Mouse (Mus musculus) hindbrain, postnatal 0 days (tissue): ENCODE measurements around the gene Elmod1. TPM values are rescaled to one million over a fixed set of nuclear protein-coding genes. Genes with fewer than 3 reads are reported as not detected.

Experiments
- ATAC-seq: fragments of 200-750 bp; cut with Nextera tagmentation; 2 replicates; pipeline ENCODE4 v1.8.0; 2017; ENCODE audit warnings: mild to moderate bottlenecking, moderate TSS enrichment, moderate library complexity
- DNase-seq: peaks from one replicate; pipeline ENCODE4 v3.0.0-alpha.2; 2015; ENCODE audit warnings: low spot score
- H3K27ac ChIP-seq: fragments of 300-500 bp; sonication (generic); 2 replicates; pipeline ENCODE4 v1.5.1; 2014; ENCODE audit warnings: mild to moderate bottlenecking
- H3K27me3 ChIP-seq: fragments of 300-500 bp; sonication (generic); 2 replicates; pipeline ENCODE4 v1.6.1; 2014; ENCODE audit warnings: low read length, mixed read lengths; ENCODE audit not compliant: insufficient read depth
- H3K36me3 ChIP-seq: fragments of 300-500 bp; sonication (generic); 2 replicates; pipeline ENCODE4 v1.6.1; 2014; ENCODE audit warnings: low read length, mixed read lengths; ENCODE audit not compliant: insufficient read depth
- H3K4me1 ChIP-seq: fragments of 300-500 bp; sonication (generic); 2 replicates; pipeline ENCODE4 v1.6.1; 2014; ENCODE audit warnings: antibody characterized with exemption, low read length, mixed read lengths; ENCODE audit not compliant: insufficient read depth
- H3K4me2 ChIP-seq: fragments of 300-500 bp; sonication (generic); 2 replicates; pipeline ENCODE4 v1.6.1; 2014; ENCODE audit warnings: low read depth, mild to moderate bottlenecking, low read length, moderate library complexity, mixed read lengths
- H3K4me3 ChIP-seq: fragments of 300-500 bp; sonication (generic); 2 replicates; pipeline ENCODE4 v1.5.1; 2014; ENCODE audit warnings: low read length
- H3K9ac ChIP-seq: fragments of 300-500 bp; sonication (generic); replicated peaks from 2 replicates; pipeline ENCODE4 v1.6.1; 2014; ENCODE audit warnings: mild to moderate bottlenecking, low read length, moderate library complexity, mixed read lengths
- H3K9me3 ChIP-seq: fragments of 300-500 bp; sonication (generic); 2 replicates; pipeline ENCODE4 v1.6.1; 2016; ENCODE audit warnings: low read length, mixed read lengths
- CTCF ChIP-seq: IDR thresholded peaks from 2 replicates; pipeline ENCODE4 v1.5.1; 2016; ENCODE audit warnings: antibody characterized with exemption, control low read depth, low read depth
- WGBS: fragments of 180-500 bp; shearing (Covaris S2); extraction: QIAGEN DNeasy Blood & Tissue Kit; methylation state at CpG from one replicate; pipeline ENCODE4 v1.1.7; 2014; 5-methylcytosine and 5-hydroxymethylcytosine counted together
- polyA plus RNA-seq: library from polyadenylated mRNA; unstranded; fragments of >200 nt; fragmentation: Nextera tagmentation; extraction: Ambion mirVana; gene quantifications from 2 replicates; pipeline ENCODE4 v1.2.1, GENCODE M21; 2015
- total RNA-seq: library from RNA; depleted of rRNA; stranded (reverse); fragments of >200 nt; gene quantifications from 2 replicates; pipeline ENCODE4 v1.2.3, GENCODE M21; 2014

Elmod1 gene
- total and polyA plus RNA-seq, 2 experiments from 2014 or later: 22.0 to 67.3 TPM

GRCm38 (mm10) chr9:53915929-53916721, 59.0 kb downstream of the Elmod1 start:
- no peak for TF ChIP-seq CTCF
- Histone ChIP-seq H3K4me2 (no peak overlapping the region), H3K9ac (no peak overlapping the region), H3K27ac (peak overlapping the region; percentile 23), H3K36me3 (peaks cover 5% of the 10 kb centered on the region; the same call in 1 of the 2 replicates), H3K9me3 (no peaks in the 10 kb centered on the region), H3K4me3 (no peak overlapping the region), H3K4me1 (no peaks in the 10 kb centered on the region), H3K27me3 (no peaks in the 10 kb centered on the region)
- DNase-seq (peak; percentile 40), ATAC-seq (peak; percentile 53)
- 51% methylated on average over 10 of the region's 10 CpGs for WGBS

- no peak for DNase-seq
- Histone ChIP-seq H3K4me2 (no peak overlapping the region), H3K4me3 (no peak overlapping the region), H3K4me1 (0 out of 2 replicates have a peak, but pooled peaks cover 2% of the 10 kb centered on the region), H3K9me3 (no peaks in the 10 kb centered on the region), H3K27ac (no peak overlapping the region), H3K36me3 (no peaks in the 10 kb centered on the region), H3K9ac (no peak overlapping the region), H3K27me3 (no peaks in the 10 kb centered on the region)
- ATAC-seq: no peak
- WGBS: 90% methylated on average over 2 of the region's 2 CpGs
- TF ChIP-seq CTCF: no peak
Measured at GRCm38 (mm10) chr9:53910823-53911222, 64.3 kb downstream of the Elmod1 start.

- no peaks in the 10 kb centered on the region for H3K27me3 ChIP-seq
- no peak for TF ChIP-seq CTCF
- H3K4me1 ChIP-seq: 0 out of 2 replicates have a peak, but pooled peaks cover 2% of the 10 kb centered on the region
- WGBS: 67% methylated on average over 5 of the region's 5 CpGs
- H3K27ac ChIP-seq: no peak overlapping the region
- ATAC-seq: no peak
- DNase-seq: peak; percentile 39
- no peak overlapping the region for H3K4me3 ChIP-seq
- no peaks in the 10 kb centered on the region for H3K9me3 ChIP-seq
- H3K36me3 ChIP-seq: no peaks in the 10 kb centered on the region
- H3K9ac ChIP-seq: no peak overlapping the region
- H3K4me2 ChIP-seq: no peak overlapping the region
Measured at GRCm38 (mm10) chr9:53910331-53910730, 64.8 kb downstream of the Elmod1 start.

- Histone ChIP-seq H3K36me3 (no peaks in the 10 kb centered on the region), H3K27me3 (no peaks in the 10 kb centered on the region), H3K4me3 (no peak overlapping the region), H3K9me3 (no peaks in the 10 kb centered on the region), H3K4me2 (no peak overlapping the region), H3K9ac (no peak overlapping the region), H3K4me1 (0 out of 2 replicates have a peak, but pooled peaks cover 2% of the 10 kb centered on the region), H3K27ac (no peak overlapping the region)
- no peak for TF ChIP-seq CTCF
- WGBS: 65% methylated on average over 10 of the region's 10 CpGs
- no peak for ATAC-seq
- no peak for DNase-seq
Measured at GRCm38 (mm10) chr9:53906798-53907197, 68.3 kb downstream of the Elmod1 start.

GRCm38 (mm10) chr9:53905418-53905817, 69.7 kb downstream of the Elmod1 start:
- H3K4me1 ChIP-seq: no peaks in the 10 kb centered on the region
- DNase-seq (peak; percentile 46), ATAC-seq (no peak)
- H3K9ac ChIP-seq: no peak overlapping the region
- WGBS: 46% methylated on average over 3 of the region's 3 CpGs
- TF ChIP-seq CTCF: peak; percentile 52
- no peak overlapping the region for H3K4me2 ChIP-seq
- no peaks in the 10 kb centered on the region for H3K27me3 ChIP-seq
- H3K36me3 ChIP-seq: no peaks in the 10 kb centered on the region
- H3K4me3 ChIP-seq: no peak overlapping the region
- no peaks in the 10 kb centered on the region for H3K9me3 ChIP-seq
- no peak overlapping the region for H3K27ac ChIP-seq

GRCm38 (mm10) chr9:53903215-53903842, 71.8 kb downstream of the Elmod1 start:
- H3K27ac ChIP-seq: no peak overlapping the region

More at GRCm38 (mm10) chr9:53903215-53903842, 71.8 kb downstream of the Elmod1 start:
- TF ChIP-seq CTCF: no peak
- whole genome bisulfite sequencing: 74% methylated on average over 7 of the region's 7 CpGs
- no peak for DNase-seq
- H3K4me2 ChIP-seq: no peak overlapping the region
- no peaks in the 10 kb centered on the region for H3K4me1 ChIP-seq
- ATAC-seq: no peak
- no peaks in the 10 kb centered on the region for H3K36me3 ChIP-seq
- H3K27me3 ChIP-seq: no peaks in the 10 kb centered on the region
- H3K9ac ChIP-seq: no peak overlapping the region
- no peaks in the 10 kb centered on the region for H3K9me3 ChIP-seq
- no peak overlapping the region for H3K4me3 ChIP-seq
